Mouse (Mus musculus) limb, embryonic 11.5 days (tissue): ENCODE results near the gene Zfp804b. TPM values are rescaled to one million over a fixed set of nuclear protein-coding genes. Genes with fewer than 3 reads are reported as not detected.

Experiments
- ATAC-seq: fragments of 200-750 bp; cut with Nextera tagmentation; 2 replicates; pipeline ENCODE4 v1.8.0; 2017; ENCODE audit warnings: low read depth; ENCODE audit not compliant: insufficient number of reproducible peaks, low FRiP score, low TSS enrichment
- DNase-seq: peaks from one replicate; pipeline ENCODE4 v3.0.0-alpha.2; 2015; ENCODE audit warnings: low spot score
- H3K27ac ChIP-seq: fragments of 300-500 bp; sonication (generic); replicated peaks from 2 replicates; pipeline ENCODE4 v1.5.1; 2014; ENCODE audit warnings: low read depth, mild to moderate bottlenecking, low read length
- H3K27me3 ChIP-seq: fragments of 300-500 bp; sonication (generic); 2 replicates; pipeline ENCODE4 v1.6.1; 2014; ENCODE audit warnings: mild to moderate bottlenecking, low read length, mixed read lengths; ENCODE audit not compliant: control insufficient read depth, insufficient read depth
- H3K36me3 ChIP-seq: fragments of 300-500 bp; sonication (generic); 2 replicates; pipeline ENCODE4 v1.6.1; 2014; ENCODE audit warnings: mild to moderate bottlenecking, low read length, moderate library complexity, mixed read lengths; ENCODE audit not compliant: control insufficient read depth, insufficient read depth
- H3K4me1 ChIP-seq: fragments of 300-500 bp; sonication (generic); 2 replicates; pipeline ENCODE4 v1.6.1; 2014; ENCODE audit warnings: low read length, mixed read lengths; ENCODE audit not compliant: control insufficient read depth, insufficient read depth
- H3K4me2 ChIP-seq: fragments of 300-500 bp; sonication (generic); 2 replicates; pipeline ENCODE4 v1.6.1; 2014; ENCODE audit warnings: low read depth, mild to moderate bottlenecking, moderate library complexity; ENCODE audit not compliant: severe bottlenecking
- H3K4me3 ChIP-seq: fragments of 300-500 bp; sonication (generic); 2 replicates; pipeline ENCODE4 v1.5.1; 2014; ENCODE audit warnings: low read depth, low read length
- H3K9ac ChIP-seq: fragments of 300-500 bp; sonication (generic); 2 replicates; pipeline ENCODE4 v1.6.1; 2014; ENCODE audit warnings: mild to moderate bottlenecking, low read length
- H3K9me3 ChIP-seq: fragments of 300-500 bp; sonication (generic); 2 replicates; pipeline ENCODE4 v1.6.1; 2016; ENCODE audit warnings: low read length; ENCODE audit not compliant: control insufficient read depth
- WGBS: fragments of 180-500 bp; shearing (Covaris S2); extraction: QIAGEN DNeasy Blood & Tissue Kit; methylation state at CpG from one replicate; pipeline ENCODE4 v1.1.7; 2014; 5-methylcytosine and 5-hydroxymethylcytosine counted together
- polyA plus RNA-seq: library from polyadenylated mRNA; unstranded; fragments of >200 nt; fragmentation: Nextera tagmentation; extraction: Ambion mirVana; gene quantifications from 2 replicates; pipeline ENCODE4 v1.2.1, GENCODE M21; 2014

Zfp804b gene
- polyA plus RNA-seq, 1 experiment from 2014 or later = 0.09 TPM

- 92% methylated on average over 6 of the region's 6 CpGs for WGBS
- Histone ChIP-seq H3K27me3 (no peaks in the 10 kb centered on the region), H3K9ac (no peak overlapping the region), H3K36me3 (no peaks in the 10 kb centered on the region), H3K27ac (no peak overlapping the region), H3K9me3 (no peaks in the 10 kb centered on the region), H3K4me3 (no peak overlapping the region), H3K4me2 (no peak overlapping the region), H3K4me1 (no peaks in the 10 kb centered on the region)
- DNase-seq (no peak), ATAC-seq (no peak)
Measured at GRCm38 (mm10) chr5:6871566-6871965, 473.0 kb downstream of the Zfp804b start.

- DNase-seq (no peak), ATAC-seq (no peak)
- Histone ChIP-seq H3K9ac (no peak overlapping the region), H3K4me1 (no peaks in the 10 kb centered on the region), H3K4me3 (no peak overlapping the region), H3K27me3 (no peaks in the 10 kb centered on the region), H3K4me2 (no peak overlapping the region), H3K27ac (no peak overlapping the region), H3K9me3 (no peaks in the 10 kb centered on the region), H3K36me3 (no peaks in the 10 kb centered on the region)
Measured at GRCm38 (mm10) chr5:6870970-6871369, 473.6 kb downstream of the Zfp804b start.

GRCm38 (mm10) chr5:6795396-6795795 is 549.2 kb downstream of the Zfp804b start:
- DNase-seq (no peak), ATAC-seq (no peak)
- Histone ChIP-seq H3K4me3 (no peak overlapping the region), H3K27ac (no peak overlapping the region), H3K9ac (no peak overlapping the region), H3K4me2 (no peak overlapping the region), H3K9me3 (no peaks in the 10 kb centered on the region), H3K36me3 (no peaks in the 10 kb centered on the region), H3K4me1 (no peaks in the 10 kb centered on the region), H3K27me3 (no peaks in the 10 kb centered on the region)
- 78% methylated on average over 2 of the region's 2 CpGs for WGBS

GRCm38 (mm10) chr5:6769357-6769892 is 575.1 kb downstream of the Zfp804b start:
- Histone ChIP-seq H3K9me3 (no peaks in the 10 kb centered on the region), H3K4me1 (no peaks in the 10 kb centered on the region), H3K27ac (no peak overlapping the region), H3K4me3 (no peak overlapping the region), H3K9ac (no peak overlapping the region), H3K27me3 (no peaks in the 10 kb centered on the region), H3K4me2 (no peak overlapping the region), H3K36me3 (no peaks in the 10 kb centered on the region)
- ATAC-seq (no peak), DNase-seq (no peak)
- WGBS = 52% methylated on average over 6 of the region's 6 CpGs

Other genes starting within 250 kb of the Zfp804b start
- not detected in 2 replicates for gene Tex47, start 40.6 kb downstream of the Zfp804b start, polyA plus RNA-seq